Mouse (Mus musculus): ENCODE data around the gene Hspa8. TPM values are rescaled to one million over a fixed set of nuclear protein-coding genes. Genes with fewer than 3 reads are reported as not detected.

Gene Hspa8
- total RNA-seq, 2 experiments from 2014 or later = 1,168 to 1,187 TPM

DNA sequence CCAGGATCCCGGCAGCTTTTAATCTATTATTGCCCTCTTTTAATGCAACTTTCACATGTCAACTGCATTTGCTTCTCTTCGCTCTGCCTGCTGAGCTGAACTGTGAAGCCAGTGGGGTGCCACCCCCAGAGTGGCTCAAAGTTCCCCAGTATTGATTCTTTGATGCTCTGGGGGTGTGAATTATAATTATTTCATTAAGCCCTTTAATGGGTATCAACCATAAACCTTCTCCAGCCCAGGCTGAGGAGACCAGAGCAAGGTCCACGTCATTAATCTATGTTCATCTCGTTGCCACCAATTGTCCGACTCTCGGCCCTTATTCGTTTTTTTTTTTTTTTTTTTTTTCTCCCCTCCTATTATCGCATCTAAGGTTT is 8.1 kb downstream of the Hspa8 start:
- DNase-seq = no peak

DNA sequence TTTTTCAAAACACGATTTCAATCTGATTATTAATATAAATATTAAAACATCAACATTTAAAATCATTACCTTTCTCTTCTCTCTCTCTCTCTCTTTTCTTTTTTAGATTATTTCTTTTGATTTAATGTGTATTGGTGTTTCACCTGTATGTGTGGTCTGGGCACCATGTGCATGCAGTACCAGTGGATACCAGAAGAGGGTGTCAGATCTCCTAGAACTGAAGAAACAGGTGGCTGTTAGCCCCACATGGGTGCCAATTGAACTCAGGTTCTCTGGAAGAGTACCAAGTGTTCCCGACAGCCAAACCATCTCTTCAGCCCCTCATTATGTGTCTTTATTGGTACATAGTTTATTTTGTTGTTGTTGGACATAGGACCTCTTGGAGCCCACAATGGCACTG is 11.1 kb downstream of the Hspa8 start:
- DNase-seq = peak; percentile 48

DNA sequence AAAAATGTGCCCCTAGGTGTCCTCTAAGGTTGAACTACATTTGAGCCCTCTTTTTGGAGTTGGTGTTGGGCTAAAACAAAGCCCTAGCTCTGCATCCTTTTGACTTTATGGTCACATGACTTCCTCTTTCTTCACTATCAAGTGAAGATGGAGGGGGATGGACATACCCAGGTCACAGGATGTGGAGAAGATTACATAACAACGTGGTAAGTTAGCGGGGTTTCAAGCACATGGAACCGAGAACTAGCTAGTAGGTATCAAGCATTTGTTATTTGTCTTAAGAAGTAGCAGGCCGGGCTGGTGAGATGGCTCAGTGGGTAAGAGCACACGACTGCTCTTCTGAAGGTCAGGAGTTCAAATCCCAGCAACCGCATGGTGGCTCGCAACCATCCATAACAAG is 13.3 kb downstream of the Hspa8 start:
- DNase-seq = no peak

DNA sequence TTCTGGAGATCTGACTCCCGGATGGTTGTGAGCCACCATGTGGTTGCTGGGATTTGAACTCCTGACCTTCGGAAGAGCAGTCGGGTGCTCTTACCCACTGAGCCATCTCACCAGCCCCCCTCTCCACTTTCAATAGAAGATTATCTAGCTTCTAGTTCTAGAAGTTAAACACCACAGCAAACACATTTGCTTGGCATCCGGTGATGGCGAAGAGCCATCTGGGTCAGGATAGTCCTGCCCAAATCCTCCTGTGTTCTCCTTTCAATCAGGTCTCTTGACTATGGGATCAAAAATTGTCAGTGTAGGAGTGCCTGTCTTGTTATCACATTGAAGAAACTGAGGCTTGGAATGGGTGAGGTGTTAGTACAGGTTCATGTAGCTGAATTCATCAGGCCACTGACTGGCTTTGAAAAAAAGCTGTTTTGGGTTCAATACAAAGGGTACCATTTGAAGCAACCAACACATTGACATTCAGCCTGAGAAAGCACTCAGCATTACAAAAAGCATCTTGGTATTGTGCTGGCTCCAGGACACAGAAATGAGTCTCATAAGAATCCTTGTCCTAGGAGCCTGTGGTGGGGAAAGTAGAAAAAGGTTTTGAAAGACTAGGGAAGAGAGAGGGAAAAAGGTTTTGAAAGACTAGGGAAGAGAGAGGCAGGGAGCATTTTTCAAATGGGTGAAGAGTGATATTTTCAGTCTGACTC is 16.7 kb downstream of the Hspa8 start:
- DNase-seq = no peak

DNA sequence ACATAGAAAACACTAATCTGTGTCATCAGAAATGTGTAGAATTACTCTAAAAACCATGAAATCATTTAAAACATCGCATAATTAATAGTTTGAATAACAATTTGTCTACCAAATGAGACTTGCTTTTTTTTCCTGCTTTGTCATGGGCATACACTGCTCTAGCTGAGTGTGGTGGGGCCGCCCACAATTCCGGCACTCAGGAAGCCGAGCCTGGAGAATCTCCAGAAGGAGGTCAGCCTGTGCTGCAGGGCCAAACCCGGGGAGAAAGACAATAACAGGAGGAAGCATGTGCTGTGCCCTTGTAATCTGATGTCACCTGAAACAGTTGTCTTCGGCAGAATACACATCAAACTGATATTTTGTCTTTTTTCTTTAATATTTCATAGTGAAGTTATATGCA is 24.8 kb downstream of the Hspa8 start:
- DNase-seq = no peak

DNA sequence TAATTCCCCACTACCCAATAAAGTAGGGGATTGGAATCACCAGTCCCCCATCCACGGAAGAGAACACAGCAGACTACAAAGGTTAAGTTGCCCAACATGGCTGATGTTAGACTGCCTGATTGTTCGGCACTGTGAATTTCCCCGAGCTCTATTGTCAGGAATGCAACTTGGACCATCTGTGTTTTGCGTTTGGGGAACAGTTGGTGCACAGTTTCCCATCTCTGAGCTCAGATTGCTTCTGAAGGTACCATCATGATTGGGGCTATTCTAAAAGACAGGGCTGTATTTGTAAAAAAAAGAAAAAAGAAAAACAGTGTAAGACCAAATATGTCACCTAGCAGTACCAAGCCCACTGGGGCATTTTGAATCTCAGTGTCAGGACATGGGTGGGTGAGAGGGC is 26.6 kb downstream of the Hspa8 start:
- DNase-seq = no peak

DNA sequence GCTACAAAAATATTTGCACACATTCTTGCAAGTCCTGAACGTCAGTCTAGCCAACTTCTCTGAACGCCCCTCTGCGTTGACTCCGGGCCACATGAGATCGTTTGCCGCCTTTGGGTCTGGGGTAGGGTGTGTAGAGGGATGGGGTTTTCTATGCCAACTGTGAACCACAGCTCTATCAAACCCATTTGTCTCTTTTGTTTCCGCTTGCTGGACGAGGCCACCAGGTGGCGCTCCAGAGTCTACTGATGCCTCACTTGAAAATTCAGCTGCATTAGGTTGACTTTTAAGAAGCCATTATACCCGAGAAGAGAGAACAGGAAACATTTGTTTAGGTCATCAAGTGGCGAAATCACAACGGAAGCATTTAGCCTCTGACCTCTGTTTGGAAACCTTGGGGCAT is 33.8 kb downstream of the Hspa8 start:
- peak; percentile 85 for DNase-seq

DNA sequence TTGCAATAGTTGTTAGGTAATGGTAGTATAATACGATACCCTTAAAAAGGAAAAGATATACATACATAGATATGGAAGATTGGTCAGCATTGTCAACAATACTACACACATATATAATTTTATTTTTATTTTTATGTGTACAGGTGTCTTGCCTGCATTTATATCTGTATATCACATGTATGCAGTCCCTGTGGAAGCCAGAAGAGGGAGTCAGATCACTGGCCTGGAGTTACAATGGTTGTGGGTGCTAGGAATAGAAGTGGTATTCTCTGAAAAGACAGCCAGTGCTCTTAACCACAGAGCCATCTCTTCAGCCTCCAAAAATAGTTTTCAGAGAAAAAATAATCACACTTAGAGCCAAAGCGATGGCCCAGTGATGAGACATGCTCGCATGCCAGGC is 35.9 kb downstream of the Hspa8 start:
- no peak for DNase-seq

DNA sequence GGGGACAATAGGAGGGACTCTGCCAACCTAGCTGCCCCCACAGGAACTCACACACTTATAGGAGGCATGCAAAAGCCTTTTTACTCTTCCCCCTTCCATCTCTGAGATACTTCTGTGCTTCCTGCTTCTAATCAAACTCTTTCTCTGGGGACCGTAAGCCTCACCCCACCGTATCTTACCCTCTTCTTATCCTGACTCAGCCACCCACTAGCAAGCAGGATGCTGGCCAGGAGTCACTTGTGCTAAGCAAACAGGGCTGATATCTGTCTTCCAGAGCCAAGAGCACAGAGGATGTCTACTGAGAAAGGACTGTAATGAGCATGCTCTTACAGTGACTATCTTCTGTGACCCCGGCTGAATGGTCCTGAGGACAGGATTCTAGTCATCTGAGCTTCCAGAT is 38.9 kb downstream of the Hspa8 start:
- DNase-seq = no peak

DNA sequence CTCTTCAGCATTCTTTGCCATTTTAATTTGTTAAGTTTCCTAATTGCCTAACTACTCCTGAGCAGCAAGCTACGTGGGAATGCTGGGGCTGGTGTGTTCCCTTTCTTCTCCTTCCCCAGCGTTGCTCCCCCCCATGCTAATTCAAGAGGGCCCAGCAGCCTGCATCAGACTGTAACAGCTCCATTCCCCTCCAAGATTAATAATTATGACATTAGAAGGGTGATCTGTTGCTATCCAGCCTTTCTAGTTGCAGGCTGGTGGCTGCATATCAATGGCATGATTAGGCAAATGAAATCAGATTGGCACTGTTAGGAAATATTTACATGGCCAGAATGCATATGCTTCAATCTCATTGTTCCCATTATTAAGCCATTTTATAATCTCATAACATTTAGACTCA is 50.7 kb downstream of the Hspa8 start:
- no peak for DNase-seq

DNA sequence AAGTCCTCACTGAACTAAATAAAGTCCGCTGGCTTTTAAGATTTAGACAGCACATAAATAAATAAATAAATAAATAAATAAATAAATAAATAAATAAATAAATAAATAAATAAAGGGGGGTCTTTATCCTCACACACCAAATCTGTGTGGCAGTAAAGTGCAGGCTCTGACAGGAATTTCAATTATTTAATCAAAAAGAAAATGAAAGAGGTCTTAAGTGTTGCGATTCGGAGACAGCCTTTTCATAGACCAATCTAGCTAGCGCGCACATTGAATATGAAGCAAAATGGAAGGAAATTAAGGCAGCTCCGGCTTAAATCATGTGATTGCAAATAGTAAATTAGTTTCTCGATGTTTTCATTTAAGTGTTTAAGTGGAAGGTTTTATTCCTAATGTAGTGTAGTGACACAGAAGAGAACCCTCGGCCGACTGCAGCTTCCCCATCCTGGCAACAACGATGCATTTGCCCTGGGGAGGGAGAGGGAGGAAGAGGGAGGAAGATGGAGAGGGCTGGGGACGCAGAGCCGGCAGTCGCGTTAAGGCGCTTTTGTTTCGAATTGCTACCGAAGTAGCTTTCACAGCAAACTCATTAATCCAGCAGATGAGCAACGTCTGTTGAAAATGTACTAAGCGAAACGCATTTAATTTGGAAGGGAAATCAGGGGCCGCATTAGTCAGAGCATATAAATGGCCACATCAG is 57.8 kb downstream of the Hspa8 start:
- DNase-seq = no peak

DNA sequence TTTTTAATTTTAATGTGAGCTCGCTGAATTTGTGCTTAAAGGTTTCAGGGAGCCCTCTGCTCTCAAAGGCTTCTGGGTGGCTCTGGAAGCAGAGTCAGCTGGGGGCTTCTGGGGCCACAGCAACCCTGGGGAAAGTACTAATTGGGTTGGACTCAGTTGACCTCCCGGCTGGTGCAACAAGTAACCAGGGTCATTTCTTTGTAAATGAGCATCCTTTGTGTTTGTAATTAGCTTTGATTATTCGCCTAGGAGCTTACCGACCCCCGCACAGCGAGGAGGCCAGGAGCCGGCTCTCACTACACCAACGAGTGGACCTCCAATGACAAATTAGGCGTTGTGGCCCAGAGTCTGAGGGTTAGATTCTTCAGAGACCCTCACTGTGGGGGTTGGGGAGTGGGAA is 58.4 kb downstream of the Hspa8 start:
- no peak for DNase-seq

Other genes with a start within 250 kb of the Hspa8 start
- not detected for gene Gm21915, start 130.4 kb upstream of the Hspa8 start, total RNA-seq (2021)
- gene Clmp, start 115.0 kb upstream of the Hspa8 start, total RNA-seq (2021) = 10 to 100 TPM in 1 of 2 experiments, 1 to 10 TPM in 1; 9.5 to 10.6 TPM
- not detected for gene Bsx, start 73.1 kb downstream of the Hspa8 start, total RNA-seq (2021)
- gene Jhy, start 163.1 kb downstream of the Hspa8 start, total RNA-seq (2021) = not detected
- under 1 TPM; 0.10 to 0.16 TPM for gene Crtam, start 203.6 kb downstream of the Hspa8 start, total RNA-seq (2021)